ENCODE assay signal across 28 mouse cellular contexts in the genomic region with DNA sequence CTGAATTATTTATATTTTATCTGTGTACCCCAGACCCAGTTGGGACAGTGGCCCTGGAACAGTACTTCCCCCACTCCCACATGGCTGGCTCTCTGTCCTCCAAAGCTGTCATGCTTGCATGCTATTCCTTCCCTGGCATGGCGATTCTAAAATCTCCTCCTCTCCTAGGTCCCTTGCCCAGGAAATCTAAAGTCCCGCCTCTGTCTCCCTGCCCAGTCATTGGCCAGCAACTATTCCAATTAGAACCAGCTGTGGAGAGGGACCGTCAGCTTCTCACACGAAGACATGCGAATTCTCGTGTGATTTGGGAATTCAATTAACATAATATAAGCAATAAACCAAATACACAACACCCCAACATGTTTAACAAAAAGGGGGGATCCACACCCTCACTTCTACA. TPM values are rescaled to one million over a fixed set of nuclear protein-coding genes. Genes with fewer than 3 reads are reported as not detected.
DNase-seq lines count a peak whose midpoint lies in the region; ATAC-seq and TF ChIP-seq lines count a peak whose summit lies in the region.
"Had no signal": no experiment of that assay in that cellular context is flagged by ENCODE, and none has a peak within 500 bp of the region (broad histone marks: within the 10 kb centered on the region; RNA-seq: fewer than 3 reads in every experiment).

No protein-coding gene starts in this region.

- H3K4me1 ChIP-seq in hindbrain, postnatal 0 days (ENCODE audit: insufficient read depth, low read length): no peaks in the 10 kb centered on the region
- peaks cover 32% of the 10 kb centered on the region for H3K4me1 ChIP-seq in hindbrain, embryonic 12.5 days

- DNase-seq in hindbrain, postnatal 0 days (ENCODE audit: low spot score): peak; percentile 52
- peak; percentile 27 for DNase-seq in 3T3-L1 (ENCODE audit: low read depth, low spot score)
- DNase-seq in embryo, embryonic 10.5 days (ENCODE audit: low spot score): peak; percentile 65
- DNase-seq in hindlimb bud, embryonic 11.5 days (ENCODE audit: extremely low spot score, low read depth, low spot score): peak; percentile 41
- no peak for DNase-seq in thymus, postnatal 4 days
- no peak for DNase-seq in adrenal gland, adult 2 months
- DNase-seq: adrenal gland, adult 8-10 months; cerebellum, adult 2 months; cerebellum, postnatal 25 days; gastrocnemius, postnatal 36 days; heart, adult 2 months; heart, postnatal 14 days; kidney, adult 18-20 months; kidney, postnatal 14 days; lung, postnatal 4 days; right cerebral cortex, adult 18-20 months; right cerebral cortex, postnatal 4 days; thymus, postnatal 14 days had no signal

- no peak overlapping the region for H3K9ac ChIP-seq in hindbrain, postnatal 0 days (replicated peaks; ENCODE audit: low read length)
- no peak overlapping the region for H3K9ac ChIP-seq in hindbrain, embryonic 12.5 days
- H3K9ac ChIP-seq: embryonic facial prominence, embryonic 12.5 days; heart, embryonic 13.5 days; limb, embryonic 15.5 days; liver, embryonic 14.5 days; lung, embryonic 15.5 days; neural tube, embryonic 13.5 days had no signal

- H3K4me2 ChIP-seq in hindbrain, postnatal 0 days (ENCODE audit: low read depth, low read length): no peak overlapping the region
- no peak overlapping the region for H3K4me2 ChIP-seq in hindbrain, embryonic 12.5 days (replicated peaks)
- H3K4me2 ChIP-seq: embryonic facial prominence, embryonic 12.5 days; heart, embryonic 13.5 days; limb, embryonic 15.5 days; lung, embryonic 15.5 days; neural tube, embryonic 13.5 days had no signal

- H3K4me3 ChIP-seq in hindbrain, postnatal 0 days (ENCODE audit: low read length): no peak overlapping the region
- no peak overlapping the region for H3K4me3 ChIP-seq in hindbrain, embryonic 12.5 days
- H3K4me3 ChIP-seq: embryonic facial prominence, embryonic 12.5 days; erythroblast, embryonic 14.5 days; heart, adult 2 months; heart, embryonic 13.5 days; limb, embryonic 15.5 days; lung, embryonic 15.5 days; myocyte; neural tube, embryonic 13.5 days had no signal

- peak; percentile 36; the same call in 1 of the 2 replicates for ATAC-seq in hindbrain, postnatal 0 days
- ATAC-seq in hindbrain, embryonic 12.5 days (ENCODE audit: low FRiP score): no peak
- ATAC-seq: inflammation-experienced regulatory T-cells, adult 6 months had no signal

- TF ChIP-seq CTCF in hindbrain, postnatal 0 days (IDR thresholded peaks at IDR 0.05; ENCODE audit: low read depth): no peak

- H3K36me3 ChIP-seq in hindbrain, postnatal 0 days (ENCODE audit: insufficient read depth, low read length): no peaks in the 10 kb centered on the region
- no peaks in the 10 kb centered on the region for H3K36me3 ChIP-seq in hindbrain, embryonic 12.5 days
- H3K36me3 ChIP-seq: embryonic facial prominence, embryonic 12.5 days; heart, embryonic 13.5 days; limb, embryonic 15.5 days; lung, embryonic 15.5 days; neural tube, embryonic 13.5 days had no signal

- H3K27me3 ChIP-seq in hindbrain, postnatal 0 days (ENCODE audit: insufficient read depth, low read length): no peaks in the 10 kb centered on the region
- H3K27me3 ChIP-seq in hindbrain, embryonic 12.5 days: no peaks in the 10 kb centered on the region
- H3K27me3 ChIP-seq: embryonic facial prominence, embryonic 12.5 days; limb, embryonic 15.5 days; lung, embryonic 15.5 days; neural tube, embryonic 13.5 days had no signal

- WGBS in hindbrain, postnatal 0 days: 36% methylated on average over 6 of the region's 6 CpGs
- WGBS in hindbrain, embryonic 12.5 days: 40% methylated on average over 6 of the region's 6 CpGs

- no peak overlapping the region for H3K27ac ChIP-seq in hindbrain, postnatal 0 days
- no peak overlapping the region for H3K27ac ChIP-seq in hindbrain, embryonic 12.5 days
- H3K27ac ChIP-seq: embryonic facial prominence, embryonic 12.5 days; heart, adult 2 months; heart, embryonic 13.5 days; limb, embryonic 15.5 days; liver, embryonic 14.5 days; lung, embryonic 15.5 days; neural tube, embryonic 13.5 days had no signal

- H3K9me3 ChIP-seq in hindbrain, postnatal 0 days (ENCODE audit: low read length): no peaks in the 10 kb centered on the region
- no peaks in the 10 kb centered on the region for H3K9me3 ChIP-seq in hindbrain, embryonic 12.5 days (replicated peaks)
- H3K9me3 ChIP-seq: embryonic facial prominence, embryonic 12.5 days; heart, embryonic 13.5 days; limb, embryonic 15.5 days; lung, embryonic 15.5 days; neural tube, embryonic 13.5 days had no signal

RNA-seq across cellular contexts. Expression of a gene that starts 19.3 kb away (rescaled TPM):
- 26.6 and 33.5 TPM in 2 replicates for total RNA-seq in hindbrain, postnatal 0 days (2014; rRNA removed)
- polyA plus RNA-seq in hindbrain, postnatal 0 days (2015; fragmentation: Nextera tagmentation; extraction: Ambion mirVana): 23.2 and 23.7 TPM in 2 replicates
- 10.3 and 10.4 TPM in 2 replicates for polyA plus RNA-seq in hindbrain, embryonic 12.5 days (2016; fragmentation: Nextera tagmentation; extraction: Ambion mirVana)
- 10 to 100 TPM; 32.4 to 33.5 TPM for total RNA-seq in adrenal gland, adult 2 months (2021)
- 60.5 and 75.3 TPM in 2 replicates for polyA plus RNA-seq in adrenal gland, adult 2 months (2012; rRNA removed)

RNA-seq across cellular contexts. Expression of a gene that starts 47.7 kb away (rescaled TPM):
- 16.9 and 19.0 TPM in 2 replicates for total RNA-seq in hindbrain, postnatal 0 days (2014; rRNA removed)
- 4.1 and 4.8 TPM in 2 replicates for polyA plus RNA-seq in hindbrain, postnatal 0 days (2015; fragmentation: Nextera tagmentation; extraction: Ambion mirVana)
- 7.7 and 8.3 TPM in 2 replicates for polyA plus RNA-seq in hindbrain, embryonic 12.5 days (2016; fragmentation: Nextera tagmentation; extraction: Ambion mirVana)
- total RNA-seq in adrenal gland, adult 2 months (2021): 10 to 100 TPM; 45.6 to 76.4 TPM
- 22.6 and 25.3 TPM in 2 replicates for polyA plus RNA-seq in adrenal gland, adult 2 months (2012; rRNA removed)

Comparison
In these comparisons a context has a peak if more than half of its experiments do, and no peak if none do; other contexts are left out.
1. DNase-seq: peak in hindbrain, postnatal 0 days (single experiment), 3T3-L1 (single experiment), embryo, embryonic 10.5 days (single experiment) and hindlimb bud, embryonic 11.5 days (single experiment); none in thymus, postnatal 4 days (single experiment) and adrenal gland, adult 2 months (single experiment).